Mouse (Mus musculus): ENCODE results near the gene Usp47.

DNA sequence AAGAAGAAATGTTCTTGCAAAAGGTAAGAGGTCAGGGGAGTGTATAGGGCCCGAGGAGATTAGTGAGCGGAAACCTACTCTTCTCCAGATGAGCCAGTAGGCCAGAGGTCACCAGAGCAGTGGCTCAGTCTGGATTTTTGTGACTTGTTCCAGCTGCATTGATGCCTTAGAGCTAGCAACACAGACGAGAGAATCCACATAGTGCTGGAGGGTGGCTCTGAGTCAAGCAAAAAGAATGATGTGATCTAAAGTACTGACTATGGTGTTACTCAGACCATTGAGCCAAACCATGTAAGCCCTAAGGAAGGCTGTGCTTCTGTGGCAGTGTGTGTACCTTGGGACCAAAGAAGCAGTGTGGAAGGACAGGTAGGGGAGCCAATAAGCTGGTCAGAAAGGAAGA is 36.4 kb upstream of the Usp47 start:
- TF ChIP-seq TAL1 (IDR thresholded peaks at IDR 0.05; ENCODE audit: low read length), result no peak
- TF ChIP-seq GATA1 (IDR thresholded peaks at IDR 0.05; ENCODE audit: low read length), result no peak

Data from erythroblast, embryonic 14.5 days (primary cell).